Comparison of ENCODE assay signal across 13 mouse cellular contexts in genomic region chr11:11964729-11965128, GRCm38 (mm10).
DNase-seq lines count a peak whose midpoint lies in the region; ATAC-seq and TF ChIP-seq lines count a peak whose summit lies in the region.
"Had no signal": no experiment of that assay in that cellular context is flagged by ENCODE, and none has a peak within 500 bp of the region (broad histone marks: within the 10 kb centered on the region; RNA-seq: fewer than 3 reads in every experiment).

No protein-coding gene starts in this region.

- H3K27me3 ChIP-seq in CH12.LX (replicated peaks), result no peaks in the 10 kb centered on the region
- H3K27me3 ChIP-seq in limb, embryonic 13.5 days, result no peaks in the 10 kb centered on the region

- no peak for ATAC-seq in limb, embryonic 13.5 days (ENCODE audit: low FRiP score, low read depth)
- no peak for ATAC-seq in activated CD4-positive, CD25-positive, alpha-beta regulatory T cell, adult 4 months
- ATAC-seq: CD4-positive, CD25-positive, alpha-beta regulatory T cell, adult 4 months; inflammation-experienced regulatory T-cells, adult 6 months had no signal

- no peak for TF ChIP-seq EP300 in CH12.LX (IDR thresholded peaks at IDR 0.05; ENCODE audit: low read length)

- H3K4me3 ChIP-seq in CH12.LX (replicated peaks in 1 of 3; ENCODE audit: low read depth in 2 of 3, low read length in 2 of 3, poor library complexity in 1 of 3), result no peak overlapping the region
- H3K4me3 ChIP-seq in brown adipose tissue, adult 24 weeks (ENCODE audit: insufficient read depth, low read depth, low read length), result no peak overlapping the region
- H3K4me3 ChIP-seq in limb, embryonic 13.5 days, result no peak overlapping the region

- DNase-seq in heart, adult 9 months (ENCODE audit: low spot score in 2 of 2), result peak; percentile 34 to 62
- no peak for DNase-seq in heart, postnatal 4 days
- DNase-seq in CH12.LX (ENCODE audit: extremely low read depth), result no peak
- DNase-seq in left cerebral cortex, postnatal 14 days (ENCODE audit: low spot score in 2 of 2), result no peak
- no peak for DNase-seq in urinary bladder, postnatal 14 days (ENCODE audit: low spot score)
- DNase-seq: cerebellum, adult 18-20 months; midbrain, embryonic 14.5 days; thymus, postnatal 36 days had no signal

- TF ChIP-seq POLR2A in CH12.LX (IDR thresholded peaks at IDR 0.05; ENCODE audit: low read depth, low read length), result no peak

- TF ChIP-seq RAD21 in CH12.LX (IDR thresholded peaks at IDR 0.05; ENCODE audit: low read depth, low read length), result no peak

- H3K4me2 ChIP-seq in CH12.LX (ENCODE audit: insufficient read depth, low read depth, poor library complexity, severe bottlenecking), result no peak overlapping the region
- H3K4me2 ChIP-seq in limb, embryonic 13.5 days (replicated peaks), result no peak overlapping the region

- no peaks in the 10 kb centered on the region for H3K79me2 ChIP-seq in CH12.LX (replicated peaks; ENCODE audit: control insufficient read depth, extremely low read depth, insufficient read depth, poor library complexity, severe bottlenecking)

- peaks cover 32 to 96% of the 10 kb centered on the region in 2 experiments for H3K4me1 ChIP-seq in CH12.LX (ENCODE audit: control insufficient read depth in 1 of 2, insufficient read depth in 2 of 2)
- H3K4me1 ChIP-seq in brown adipose tissue, adult 24 weeks (ENCODE audit: control insufficient read depth, insufficient read depth, insufficient read length, low read length), result peaks cover 21% of the 10 kb centered on the region; the same call in 1 of the 2 replicates
- peaks cover 66% of the 10 kb centered on the region for H3K4me1 ChIP-seq in limb, embryonic 13.5 days

- intact Hi-C loops in left cerebral cortex, postnatal 14 days (cut with DNase I), result no loop called here

- dilution Hi-C loops in CH12.LX (cut with MboI; ENCODE audit: extremely low pct_ligation_motif_present, extremely low pct_unique_long_range_greater_than_20kb, low sequenced_read_pairs), result loop anchor here (25.0 kb wide), 1 partner anchor 152 kb away; the partner anchor contains the start of gene Fignl1

- no peaks in the 10 kb centered on the region for H3K36me3 ChIP-seq in CH12.LX (replicated peaks in 1 of 2; ENCODE audit: control insufficient read depth in 1 of 2, insufficient read depth in 1 of 2, low read length in 1 of 2)
- H3K36me3 ChIP-seq in limb, embryonic 13.5 days, result peaks cover 65% of the 10 kb centered on the region

- H3K9me3 ChIP-seq in CH12.LX (replicated peaks; ENCODE audit: low read length), result no peaks in the 10 kb centered on the region
- H3K9me3 ChIP-seq in limb, embryonic 13.5 days, result no peaks in the 10 kb centered on the region

- H3K27ac ChIP-seq in CH12.LX (ENCODE audit: insufficient read depth, low read depth), result peak overlapping the region; percentile 6; the same call in 1 of the 2 replicates
- H3K27ac ChIP-seq in brown adipose tissue, adult 24 weeks (replicated peaks; ENCODE audit: low read depth, low read length), result peak overlapping the region; percentile 50
- peak overlapping the region; percentile 44; the same call in 1 of the 2 replicates for H3K27ac ChIP-seq in limb, embryonic 13.5 days

- H3K9ac ChIP-seq in CH12.LX (ENCODE audit: insufficient read depth, low read depth), result no peak overlapping the region
- no peak overlapping the region for H3K9ac ChIP-seq in limb, embryonic 13.5 days

- 92% methylated on average over 2 of the region's 2 CpGs for WGBS in limb, embryonic 13.5 days

- in situ Hi-C loops in CH12.LX (cut with MboI; ENCODE audit: low pct_ligation_motif_present, low pct_unique_long_range_greater_than_20kb, low sequenced_read_pairs), result loop anchor here (25.0 kb wide), 1 partner anchor 277 kb away; the partner anchor contains the start of gene Ikzf1

- no peak for TF ChIP-seq CTCF in CH12.LX (conservative IDR thresholded peaks at IDR 0.05 in 1 of 2, IDR thresholded peaks at IDR 0.05 in 1 of 2; ENCODE audit: low read depth in 2 of 2, low read length in 2 of 2)

TF ChIP-seq in CH12.LX, 34 proteins besides CTCF, POLR2A, EP300 and RAD21:
- TF ChIP-seq ZNF384 (IDR thresholded peaks at IDR 0.05; ENCODE audit: low read depth, low read length), result no peak
- TF ChIP-seq GABPA (IDR thresholded peaks at IDR 0.05; ENCODE audit: insufficient replicate concordance, low read depth, low read length), result no peak
- TF ChIP-seq MAX (IDR thresholded peaks at IDR 0.05; ENCODE audit: low read length), result no peak
- no peak for TF ChIP-seq TCF12 (IDR thresholded peaks at IDR 0.05; ENCODE audit: low read depth, low read length)
- no peak for TF ChIP-seq ZC3H11A (IDR thresholded peaks at IDR 0.05; ENCODE audit: low read depth, low read length)
- no peak for TF ChIP-seq RCOR1 (conservative IDR thresholded peaks at IDR 0.05; ENCODE audit: low read depth, low read length)
- TF ChIP-seq USF1 (IDR thresholded peaks at IDR 0.05; ENCODE audit: low read depth, low read length), result no peak
- TF ChIP-seq CHD2 (IDR thresholded peaks at IDR 0.05; ENCODE audit: low read length), result no peak
- TF ChIP-seq NELFE (IDR thresholded peaks at IDR 0.05; ENCODE audit: low read depth, low read length), result no peak
- no peak for TF ChIP-seq USF2 (conservative IDR thresholded peaks at IDR 0.05; ENCODE audit: low read depth, low read length)
- no peak for TF ChIP-seq MAFK (IDR thresholded peaks at IDR 0.05; ENCODE audit: insufficient replicate concordance, low read length)
- no peak for TF ChIP-seq SIN3A (IDR thresholded peaks at IDR 0.05; ENCODE audit: low read length)
- TF ChIP-seq UBTF (IDR thresholded peaks at IDR 0.05; ENCODE audit: low read depth, low read length), result no peak

Comparison
In these comparisons a context has a peak if more than half of its experiments do, and no peak if none do; other contexts are left out.
1. DNase-seq: peak in heart, adult 9 months (2 of 2); none in heart, postnatal 4 days (single experiment), CH12.LX (single experiment), left cerebral cortex, postnatal 14 days (0 of 2) and urinary bladder, postnatal 14 days (single experiment).
2. Peak in every context shown above with its lines, with median percentiles within 50 percentile points of each other: H3K27ac ChIP-seq.